Mouse (Mus musculus): ENCODE measurements around the gene Nfib. TPM values are rescaled to one million over a fixed set of nuclear protein-coding genes. Genes with fewer than 3 reads are reported as not detected.

Gene Nfib
- polyA plus RNA-seq, 1 experiment from 2014 or later, result 71.3 TPM

- Histone ChIP-seq H3K9me3 (no peaks in the 10 kb centered on the region), H3K27ac (replicated peaks) (no peak overlapping the region), H3K4me3 (no peak overlapping the region), H3K36me3 (no peaks in the 10 kb centered on the region), H3K4me2 (no peak overlapping the region), H3K4me1 (replicated peaks) (no peaks in the 10 kb centered on the region), H3K9ac (no peak overlapping the region), H3K27me3 (no peaks in the 10 kb centered on the region)
- no peak for ATAC-seq (ENCODE audit: low read depth)
- 81% methylated on average over 12 of the region's 12 CpGs for WGBS
Observed at GRCm38 (mm10) chr4:82684088-82684715, 21.3 kb downstream of the Nfib start.

GRCm38 (mm10) chr4:82683583-82683982 lies 22.0 kb downstream of the Nfib start:
- Histone ChIP-seq H3K27ac (replicated peaks) (no peak overlapping the region), H3K9ac (no peak overlapping the region), H3K4me1 (replicated peaks) (no peaks in the 10 kb centered on the region), H3K27me3 (no peaks in the 10 kb centered on the region), H3K9me3 (no peaks in the 10 kb centered on the region), H3K4me2 (no peak overlapping the region), H3K36me3 (no peaks in the 10 kb centered on the region), H3K4me3 (no peak overlapping the region)
- 89% methylated on average over 6 of the region's 6 CpGs for WGBS
- no peak for ATAC-seq (ENCODE audit: low read depth)

GRCm38 (mm10) chr4:82676104-82676503 lies 29.4 kb downstream of the Nfib start:
- Histone ChIP-seq H3K9me3 (no peaks in the 10 kb centered on the region), H3K9ac (no peak overlapping the region), H3K36me3 (no peaks in the 10 kb centered on the region), H3K4me3 (no peak overlapping the region), H3K4me2 (no peak overlapping the region), H3K4me1 (replicated peaks) (no peaks in the 10 kb centered on the region), H3K27ac (replicated peaks) (no peak overlapping the region), H3K27me3 (no peaks in the 10 kb centered on the region)
- WGBS, result 93% methylated on average over 2 of the region's 2 CpGs
- no peak for ATAC-seq (ENCODE audit: low read depth)

- Histone ChIP-seq H3K4me2 (no peak overlapping the region), H3K27me3 (no peaks in the 10 kb centered on the region), H3K4me1 (replicated peaks) (peaks cover 15% of the 10 kb centered on the region), H3K9me3 (no peaks in the 10 kb centered on the region), H3K9ac (no peak overlapping the region), H3K4me3 (no peak overlapping the region), H3K27ac (replicated peaks) (no peak overlapping the region), H3K36me3 (no peaks in the 10 kb centered on the region)
- WGBS, result 93% methylated on average over 3 of the region's 3 CpGs
- no peak for ATAC-seq (ENCODE audit: low read depth)
Observed at GRCm38 (mm10) chr4:82667271-82667872, 38.2 kb downstream of the Nfib start.

GRCm38 (mm10) chr4:82664436-82664835 lies 41.1 kb downstream of the Nfib start:
- H3K4me3 ChIP-seq, result no peak overlapping the region
- ATAC-seq (ENCODE audit: low read depth), result no peak
- peaks cover 21% of the 10 kb centered on the region for H3K4me1 ChIP-seq (replicated peaks)
- H3K36me3 ChIP-seq, result no peaks in the 10 kb centered on the region
- no peak overlapping the region for H3K27ac ChIP-seq (replicated peaks)
- H3K4me2 ChIP-seq, result no peak overlapping the region
- H3K9ac ChIP-seq, result no peak overlapping the region
- 71% methylated on average over 7 of the region's 7 CpGs for WGBS
- no peaks in the 10 kb centered on the region for H3K9me3 ChIP-seq
- no peaks in the 10 kb centered on the region for H3K27me3 ChIP-seq

GRCm38 (mm10) chr4:82663749-82664381 lies 41.7 kb downstream of the Nfib start:
- H3K4me3 ChIP-seq, result no peak overlapping the region
- 0 out of 2 replicates have a peak overlapping the region, but pooled peaks have one; percentile 15 for H3K27ac ChIP-seq (replicated peaks)
- 75% methylated on average over 6 of the region's 6 CpGs for WGBS
- no peak overlapping the region for H3K4me2 ChIP-seq
- no peaks in the 10 kb centered on the region for H3K27me3 ChIP-seq
- ATAC-seq (ENCODE audit: low read depth), result peak; percentile 47
- no peaks in the 10 kb centered on the region for H3K9me3 ChIP-seq
- no peak overlapping the region for H3K9ac ChIP-seq
- H3K36me3 ChIP-seq, result no peaks in the 10 kb centered on the region
- peaks cover 21% of the 10 kb centered on the region for H3K4me1 ChIP-seq (replicated peaks)

GRCm38 (mm10) chr4:82662626-82663025 lies 42.9 kb downstream of the Nfib start:
- Histone ChIP-seq H3K4me1 (replicated peaks) (peaks cover 21% of the 10 kb centered on the region), H3K4me3 (no peak overlapping the region), H3K4me2 (no peak overlapping the region), H3K36me3 (no peaks in the 10 kb centered on the region), H3K9me3 (no peaks in the 10 kb centered on the region), H3K9ac (no peak overlapping the region), H3K27me3 (no peaks in the 10 kb centered on the region), H3K27ac (replicated peaks) (peak overlapping the region; percentile 13; the same call in 1 of the 2 replicates)
- no peak for ATAC-seq (ENCODE audit: low read depth)
- 85% methylated on average over 3 of the region's 3 CpGs for WGBS

GRCm38 (mm10) chr4:82662222-82662621 lies 43.3 kb downstream of the Nfib start:
- H3K36me3 ChIP-seq, result no peaks in the 10 kb centered on the region
- 42% methylated on average over 9 of the region's 9 CpGs for WGBS
- H3K27ac ChIP-seq (replicated peaks), result peak overlapping the region; percentile 13; the same call in 1 of the 2 replicates
- H3K9ac ChIP-seq, result no peak overlapping the region
- no peak overlapping the region for H3K4me3 ChIP-seq
- H3K4me1 ChIP-seq (replicated peaks), result peaks cover 21% of the 10 kb centered on the region
- H3K4me2 ChIP-seq, result no peak overlapping the region
- no peak for ATAC-seq (ENCODE audit: low read depth)
- no peaks in the 10 kb centered on the region for H3K27me3 ChIP-seq
- H3K9me3 ChIP-seq, result no peaks in the 10 kb centered on the region

- ATAC-seq (ENCODE audit: low read depth), result no peak
- no peaks in the 10 kb centered on the region for H3K9me3 ChIP-seq
- no peaks in the 10 kb centered on the region for H3K27me3 ChIP-seq
- no peak overlapping the region for H3K4me2 ChIP-seq
- no peak overlapping the region for H3K27ac ChIP-seq (replicated peaks)
- no peaks in the 10 kb centered on the region for H3K36me3 ChIP-seq
- H3K9ac ChIP-seq, result no peak overlapping the region
- H3K4me3 ChIP-seq, result no peak overlapping the region
- 75% methylated on average over 7 of the region's 7 CpGs for WGBS
- peaks cover 21% of the 10 kb centered on the region for H3K4me1 ChIP-seq (replicated peaks)
Observed at GRCm38 (mm10) chr4:82661215-82661614, 44.3 kb downstream of the Nfib start.

- H3K27ac ChIP-seq (replicated peaks), result no peak overlapping the region
- WGBS, result 82% methylated on average over 5 of the region's 5 CpGs
- H3K27me3 ChIP-seq, result no peaks in the 10 kb centered on the region
- peaks cover 22% of the 10 kb centered on the region for H3K4me1 ChIP-seq (replicated peaks)
- H3K36me3 ChIP-seq, result no peaks in the 10 kb centered on the region
- H3K9ac ChIP-seq, result no peak overlapping the region
- no peak for ATAC-seq (ENCODE audit: low read depth)
- no peak overlapping the region for H3K4me3 ChIP-seq
- no peaks in the 10 kb centered on the region for H3K9me3 ChIP-seq
- no peak overlapping the region for H3K4me2 ChIP-seq
Observed at GRCm38 (mm10) chr4:82645679-82646078, 59.9 kb downstream of the Nfib start.

- Histone ChIP-seq H3K9me3 (no peaks in the 10 kb centered on the region), H3K4me1 (replicated peaks) (peaks cover 22% of the 10 kb centered on the region), H3K4me2 (no peak overlapping the region), H3K27ac (replicated peaks) (no peak overlapping the region; the same call in 1 of the 2 replicates), H3K9ac (no peak overlapping the region), H3K4me3 (no peak overlapping the region), H3K36me3 (no peaks in the 10 kb centered on the region), H3K27me3 (no peaks in the 10 kb centered on the region)
- WGBS, result 63% methylated on average over 9 of the region's 9 CpGs
- ATAC-seq (ENCODE audit: low read depth), result no peak
Observed at GRCm38 (mm10) chr4:82644797-82645196, 60.8 kb downstream of the Nfib start.

- Histone ChIP-seq H3K4me3 (no peak overlapping the region), H3K4me2 (no peak overlapping the region), H3K9ac (no peak overlapping the region), H3K27me3 (no peaks in the 10 kb centered on the region), H3K27ac (replicated peaks) (peak overlapping the region; percentile 46; the same call in 1 of the 2 replicates), H3K9me3 (no peaks in the 10 kb centered on the region), H3K4me1 (replicated peaks) (peaks cover 22% of the 10 kb centered on the region), H3K36me3 (no peaks in the 10 kb centered on the region)
- no peak for ATAC-seq (ENCODE audit: low read depth)
- WGBS, result 70% methylated on average over 5 of the region's 5 CpGs
Observed at GRCm38 (mm10) chr4:82643734-82644085, 61.8 kb downstream of the Nfib start.

Data from neural tube, embryonic 13.5 days (tissue).